Mouse (Mus musculus): ENCODE measurements around the gene Vps51.

The Vps51 gene

DNA sequence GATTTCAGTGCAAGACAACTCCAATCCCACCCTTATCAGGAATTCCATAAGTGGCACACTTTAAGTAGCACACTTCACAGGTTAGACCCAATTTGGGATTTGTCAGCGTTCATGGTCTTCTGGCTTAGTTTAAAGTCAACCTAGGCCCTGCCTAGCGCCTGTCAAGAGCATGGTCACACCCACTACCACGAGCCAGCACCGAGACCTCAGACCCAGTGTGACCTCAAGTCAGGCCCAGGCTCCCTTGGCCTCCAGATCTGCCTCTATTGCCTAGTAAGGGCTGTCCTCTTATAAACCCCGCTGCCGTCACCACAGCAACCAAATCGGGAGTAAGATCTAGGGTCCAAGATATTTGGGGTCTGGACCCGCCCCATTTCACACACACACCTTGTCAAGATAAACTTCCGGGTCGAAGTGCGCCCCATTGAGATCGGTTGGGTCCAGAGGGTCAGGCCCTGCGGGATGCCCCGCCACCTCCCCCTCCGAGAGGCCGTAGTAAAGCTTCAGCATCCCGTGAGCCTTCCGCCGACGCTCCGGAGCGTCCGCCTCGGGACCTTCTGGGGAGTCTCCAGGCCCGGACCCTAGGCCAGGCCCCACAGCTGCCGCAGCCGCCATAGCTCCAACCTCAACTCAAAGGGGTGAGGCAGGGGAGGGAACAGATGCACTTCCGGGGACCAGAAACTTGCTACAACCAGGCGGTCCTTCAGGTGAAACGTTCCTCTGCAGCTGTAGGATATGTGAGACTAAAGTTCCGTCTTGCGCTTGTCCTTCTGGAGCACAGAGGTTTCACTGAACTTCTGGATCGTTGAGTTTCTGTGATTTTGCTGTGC, at the start of gene Vps51:
TSS of gene Vps51 (minus strand) at position 668 of the 830 bp plus-strand sequence.
- peak; percentile 79; the same call in 1 of the 2 replicates for ATAC-seq (ENCODE audit: insufficient number of reproducible peaks, low FRiP score, low TSS enrichment)

- no peak for ATAC-seq (ENCODE audit: insufficient number of reproducible peaks, low FRiP score, low TSS enrichment)
Measured at GRCm38 (mm10) chr19:6126289-6126688, 49.3 kb upstream of the Vps51 start.

DNA sequence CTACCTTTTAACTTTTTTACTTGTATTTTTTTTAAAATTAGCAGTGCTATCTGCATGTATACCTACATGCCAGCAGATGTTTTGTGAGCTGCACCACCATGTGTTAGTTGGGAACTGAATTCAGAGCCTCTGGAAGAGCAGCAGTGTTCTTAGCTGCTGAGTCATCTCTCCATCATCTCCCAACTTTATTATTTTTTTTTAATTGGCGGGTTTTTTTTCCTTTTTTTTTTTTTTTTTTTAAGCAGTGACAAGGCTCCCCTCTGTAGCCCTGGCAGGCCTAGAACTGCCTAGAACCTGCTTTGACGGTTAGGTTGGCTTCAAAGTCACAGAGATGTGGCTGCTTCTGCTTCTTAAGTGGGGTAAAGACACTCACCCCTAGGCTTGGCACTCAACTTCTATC, 47.9 kb upstream of the Vps51 start:
- no peak for ATAC-seq (ENCODE audit: insufficient number of reproducible peaks, low FRiP score, low TSS enrichment)

GRCm38 (mm10) chr19:6123330-6123729, 46.3 kb upstream of the Vps51 start:
- ATAC-seq (ENCODE audit: insufficient number of reproducible peaks, low FRiP score, low TSS enrichment) = no peak

DNA sequence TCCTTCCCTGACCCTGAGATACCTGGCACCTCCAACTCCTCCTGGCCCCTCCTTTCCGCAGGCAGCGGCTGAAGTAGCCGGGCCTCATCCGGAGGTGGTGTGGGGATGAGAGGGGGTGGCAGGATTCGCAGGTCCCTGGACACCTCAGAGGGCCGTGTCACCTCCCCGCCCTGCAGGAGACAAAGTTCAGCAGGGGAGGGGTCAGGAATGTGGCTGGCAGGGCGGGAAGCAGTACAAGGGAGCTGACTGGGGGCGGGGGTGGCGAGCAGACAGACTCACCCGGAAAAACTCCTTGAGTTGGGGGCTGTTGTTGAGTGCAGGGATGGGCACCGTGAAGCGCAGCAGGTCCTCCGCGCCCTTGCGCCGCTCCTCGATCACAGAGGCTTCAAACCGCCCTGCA, 44.7 kb upstream of the Vps51 start:
- ATAC-seq (ENCODE audit: insufficient number of reproducible peaks, low FRiP score, low TSS enrichment) = no peak

GRCm38 (mm10) chr19:6118677-6119185, 41.7 kb upstream of the Vps51 start:
- ATAC-seq (ENCODE audit: insufficient number of reproducible peaks, low FRiP score, low TSS enrichment) = no peak

GRCm38 (mm10) chr19:6117986-6118676, 41.1 kb upstream of the Vps51 start, which contains the start of gene Sac3d1:
Sac3d1 (minus strand) TSS chr19:6118650.
- peak; percentile 77; the same call in 1 of the 2 replicates for ATAC-seq (ENCODE audit: insufficient number of reproducible peaks, low FRiP score, low TSS enrichment)

GRCm38 (mm10) chr19:6117346-6117985, 40.4 kb upstream of the Vps51 start:
- no peak; the same call in 1 of the 2 replicates for ATAC-seq (ENCODE audit: insufficient number of reproducible peaks, low FRiP score, low TSS enrichment)

DNA sequence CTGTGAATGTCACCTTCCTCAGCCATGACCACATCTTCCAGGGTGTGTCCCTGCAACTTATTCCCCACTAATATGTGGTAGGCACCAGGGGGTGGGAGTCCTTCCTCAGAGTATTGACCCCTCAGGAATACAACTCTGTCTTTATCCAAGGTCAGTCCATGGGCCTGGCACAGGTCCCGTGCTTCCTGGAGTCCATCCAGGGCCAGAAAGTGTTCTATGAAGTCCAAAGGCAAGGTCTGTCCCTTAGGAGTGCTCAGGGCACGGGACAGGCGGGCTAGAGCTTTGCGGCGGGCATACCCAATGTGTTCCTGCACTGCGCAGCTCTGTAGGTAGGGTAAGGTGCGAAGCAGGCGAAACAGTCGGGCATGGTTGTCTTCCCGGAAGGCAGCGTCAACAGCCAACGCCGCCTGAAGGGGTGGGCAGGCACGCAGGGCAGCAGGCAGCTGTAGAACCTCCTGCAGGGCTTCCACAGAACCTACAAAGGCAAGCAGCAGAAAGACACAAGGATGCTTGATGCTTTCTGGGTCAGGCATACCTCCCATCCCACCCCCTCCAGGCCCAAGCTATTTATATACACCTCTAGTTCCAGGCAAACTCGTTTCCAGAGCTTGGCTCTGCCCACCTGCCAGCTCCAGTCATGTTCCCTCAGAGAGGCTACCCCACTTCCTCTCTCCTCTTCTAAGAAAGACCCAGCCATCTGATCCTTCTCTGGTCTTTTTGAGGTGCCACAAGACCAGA, 39.3 kb upstream of the Vps51 start:
- no peak for ATAC-seq (ENCODE audit: insufficient number of reproducible peaks, low FRiP score, low TSS enrichment)

DNA sequence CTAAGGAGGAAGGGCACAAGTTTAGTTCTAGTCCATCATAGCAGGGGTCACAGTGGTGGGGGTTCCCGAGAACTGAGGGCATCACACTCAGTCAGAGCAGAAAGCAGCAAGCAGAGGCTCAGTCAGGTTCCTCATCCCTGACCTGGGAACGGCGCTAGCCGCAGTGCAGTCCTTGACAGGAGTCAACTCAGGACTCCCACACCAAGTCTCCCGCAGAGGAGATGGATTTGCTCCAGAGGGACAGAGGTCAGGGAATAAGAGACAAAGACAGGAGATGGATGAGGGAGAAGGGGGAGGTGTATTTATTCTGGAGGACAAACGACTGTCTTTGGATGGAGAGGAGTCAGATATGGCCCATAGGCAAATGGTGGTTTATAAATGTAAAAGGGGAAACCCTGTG, 36.1 kb upstream of the Vps51 start:
- ATAC-seq (ENCODE audit: insufficient number of reproducible peaks, low FRiP score, low TSS enrichment) = no peak

DNA sequence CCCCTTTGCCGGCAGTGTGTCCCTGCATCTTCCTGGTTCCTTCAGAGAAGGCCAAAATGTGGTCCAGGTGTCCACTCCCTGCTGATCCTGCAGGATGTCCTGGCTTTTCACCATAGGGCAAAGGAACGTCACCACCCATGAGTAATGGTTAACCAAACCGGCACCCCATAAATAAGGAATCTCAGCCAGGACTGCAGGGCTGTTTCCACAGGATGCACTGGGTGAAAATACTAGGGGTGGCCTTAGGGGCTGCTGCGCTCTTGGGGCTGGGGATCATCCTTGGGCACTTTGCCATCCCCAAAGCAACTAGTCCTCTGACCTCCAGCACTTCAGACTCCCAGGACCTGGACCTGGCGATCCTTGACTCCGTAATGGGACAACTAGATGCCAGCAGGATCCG, 28.6 kb upstream of the Vps51 start, which contains the start of gene Naaladl1:
TSS of gene Naaladl1 (plus strand) at position 197 of the 400 bp plus-strand sequence.
- ATAC-seq (ENCODE audit: insufficient number of reproducible peaks, low FRiP score, low TSS enrichment) = no peak

GRCm38 (mm10) chr19:6104476-6104875, 27.4 kb upstream of the Vps51 start:
- ATAC-seq (ENCODE audit: insufficient number of reproducible peaks, low FRiP score, low TSS enrichment) = no peak

DNA sequence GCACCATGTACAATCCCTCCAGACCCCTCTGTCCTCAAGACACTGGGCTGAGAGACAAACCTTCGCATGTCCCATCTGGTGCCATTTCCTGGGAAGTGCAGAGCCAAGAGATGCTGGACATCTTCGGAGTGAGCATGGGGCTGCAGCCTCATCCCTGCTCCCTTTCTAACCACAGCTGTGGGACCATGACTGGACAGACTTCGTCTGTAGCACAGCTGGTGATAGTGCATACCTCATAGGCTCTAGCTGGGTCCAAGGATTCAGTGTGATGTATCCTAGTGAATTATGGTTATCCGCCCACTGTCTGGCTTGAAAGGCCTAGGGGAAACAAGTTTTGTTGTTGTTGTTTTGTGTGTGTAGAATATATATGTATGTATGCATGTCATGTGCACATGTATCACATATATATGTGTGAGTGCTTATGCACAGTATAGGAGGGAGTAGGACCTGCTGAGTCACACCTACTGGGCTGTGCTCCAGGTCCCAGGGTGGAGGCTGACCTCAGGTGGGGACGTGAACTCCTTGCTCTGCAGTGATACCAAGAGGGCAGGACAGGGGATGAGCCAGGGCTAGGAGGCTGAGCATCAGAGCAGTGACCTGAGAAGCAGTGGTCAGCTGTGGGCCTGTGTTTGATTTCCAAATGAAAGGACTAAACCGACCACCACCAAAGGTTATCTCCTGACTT, 25.3 kb upstream of the Vps51 start:
- ATAC-seq (ENCODE audit: insufficient number of reproducible peaks, low FRiP score, low TSS enrichment) = no peak

DNA sequence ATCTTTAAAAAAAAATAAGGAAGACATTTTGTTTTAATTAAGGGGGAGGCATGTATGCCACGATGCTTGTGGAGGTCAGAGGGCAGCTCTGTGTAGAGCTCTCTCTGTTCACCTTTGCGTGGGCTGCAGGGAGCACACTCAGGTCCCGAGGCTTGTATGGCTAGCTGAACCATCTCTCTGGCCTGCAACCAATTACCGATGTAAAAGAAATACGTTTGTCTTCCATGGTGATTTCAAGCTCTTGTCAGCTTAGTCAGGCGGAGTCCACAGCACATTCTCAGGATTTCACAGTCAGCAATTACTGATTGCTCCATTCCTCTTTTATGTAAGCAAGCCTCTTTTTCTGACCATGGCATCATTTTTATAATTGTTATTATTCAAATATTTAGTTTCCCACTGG, 24.2 kb upstream of the Vps51 start:
- ATAC-seq (ENCODE audit: insufficient number of reproducible peaks, low FRiP score, low TSS enrichment) = no peak

DNA sequence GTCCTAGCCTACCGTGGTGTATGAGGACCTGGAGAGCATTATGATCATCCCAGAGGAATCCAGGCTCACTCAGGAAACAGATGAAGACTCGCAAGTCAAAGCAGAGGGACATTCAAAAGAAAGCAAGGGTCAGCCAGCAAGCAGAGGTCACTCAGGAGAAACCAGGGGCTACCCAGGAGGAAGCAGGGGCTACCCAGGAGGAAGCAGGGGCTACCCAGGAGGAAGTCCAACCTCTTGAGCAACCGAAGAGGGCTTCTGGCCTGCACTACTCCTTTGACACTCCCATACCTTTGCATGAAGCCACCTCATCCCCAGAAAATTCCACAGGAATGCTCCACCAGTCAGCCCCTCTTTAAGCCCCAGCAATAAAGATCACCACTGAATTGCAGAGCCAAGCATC, 20.8 kb upstream of the Vps51 start:
- no peak for ATAC-seq (ENCODE audit: insufficient number of reproducible peaks, low FRiP score, low TSS enrichment)

GRCm38 (mm10) chr19:6094119-6094518, 17.1 kb upstream of the Vps51 start, which contains the start of gene AC131692.1:
AC131692.1 (plus strand) TSS chr19:6094419.
- no peak for ATAC-seq (ENCODE audit: insufficient number of reproducible peaks, low FRiP score, low TSS enrichment)

- no peak for ATAC-seq (ENCODE audit: insufficient number of reproducible peaks, low FRiP score, low TSS enrichment)
Measured at GRCm38 (mm10) chr19:6088841-6089240, 11.8 kb upstream of the Vps51 start.

DNA sequence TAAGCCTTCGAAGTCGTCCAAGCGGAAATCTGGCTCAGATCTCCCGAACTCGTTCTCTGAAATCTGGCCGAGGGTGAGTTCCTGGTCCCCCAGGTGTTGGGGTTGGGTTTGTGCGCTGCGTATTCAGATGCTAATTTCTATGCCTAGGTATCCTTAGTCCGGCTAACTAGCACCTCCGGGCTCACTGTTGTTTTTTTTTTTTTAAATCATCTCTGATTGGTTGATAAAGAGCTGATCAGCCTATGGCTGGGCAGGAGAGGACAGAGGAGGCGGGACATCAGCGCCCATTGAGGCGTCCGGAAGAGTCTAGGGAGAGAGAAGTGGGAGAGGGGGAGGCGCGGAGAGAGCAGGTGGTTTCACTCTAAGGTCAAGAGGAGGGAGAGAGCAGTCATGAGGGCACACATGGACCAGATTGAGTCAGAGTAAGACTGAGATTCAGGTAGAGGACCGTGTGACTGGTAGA, 8.4 kb upstream of the Vps51 start:
- no peak for ATAC-seq (ENCODE audit: insufficient number of reproducible peaks, low FRiP score, low TSS enrichment)

DNA sequence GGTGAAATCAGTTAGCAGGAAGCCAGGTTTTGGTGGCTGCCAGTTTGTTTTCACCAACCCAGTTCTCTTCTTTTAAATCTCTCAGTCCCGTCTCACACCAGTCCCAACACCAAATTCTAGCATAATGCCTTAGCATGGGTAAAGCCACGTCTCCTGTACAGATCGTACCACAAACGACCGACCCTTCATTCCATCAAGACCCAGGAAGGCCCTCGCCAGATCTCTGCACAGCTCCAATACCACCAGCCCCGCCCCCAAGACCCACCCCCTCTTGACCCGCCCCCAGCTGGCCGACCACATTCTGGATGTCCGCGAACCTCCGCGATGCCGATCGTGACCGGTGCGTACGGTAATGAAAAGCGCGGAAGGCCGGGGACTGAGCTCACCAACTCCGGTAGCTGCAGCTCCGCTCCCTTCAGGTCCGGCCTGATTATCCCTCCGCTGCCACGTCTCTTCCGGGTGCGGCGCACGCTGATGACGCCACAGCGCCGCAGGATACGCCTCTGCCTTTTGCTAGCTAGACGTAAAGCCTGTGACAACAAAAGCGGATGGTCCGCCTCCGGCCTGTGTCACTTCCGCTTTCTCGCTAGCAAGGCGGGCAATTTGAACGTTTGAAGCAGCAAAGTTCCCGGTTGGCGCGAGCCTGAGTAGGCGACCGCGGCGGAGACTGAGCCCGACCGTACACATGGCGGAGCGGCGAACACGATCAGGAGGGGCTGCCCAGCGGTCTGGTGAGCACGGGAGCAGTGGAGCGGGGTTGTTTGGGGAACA, 7.6 kb upstream of the Vps51 start, which contains the start of the genes Zfpl1 and Cdca5:
TSS of gene Zfpl1 (minus strand) at position 479 of the 771 bp plus-strand sequence.
TSS of gene Cdca5 (plus strand) at position 506 of the 771 bp plus-strand sequence.
- peak; percentile 76; the same call in 1 of the 2 replicates for ATAC-seq (ENCODE audit: insufficient number of reproducible peaks, low FRiP score, low TSS enrichment)
